Mouse (Mus musculus) cerebellum, postnatal 14 days (tissue): ENCODE results near the gene Mllt1.

Experiments
- DNase-seq, 2 experiments: peaks; one replicate each; pipeline ENCODE4 v3.0.0; 2021; ENCODE audit warnings: mixed read lengths in 2 of 2

The Mllt1 gene

DNA sequence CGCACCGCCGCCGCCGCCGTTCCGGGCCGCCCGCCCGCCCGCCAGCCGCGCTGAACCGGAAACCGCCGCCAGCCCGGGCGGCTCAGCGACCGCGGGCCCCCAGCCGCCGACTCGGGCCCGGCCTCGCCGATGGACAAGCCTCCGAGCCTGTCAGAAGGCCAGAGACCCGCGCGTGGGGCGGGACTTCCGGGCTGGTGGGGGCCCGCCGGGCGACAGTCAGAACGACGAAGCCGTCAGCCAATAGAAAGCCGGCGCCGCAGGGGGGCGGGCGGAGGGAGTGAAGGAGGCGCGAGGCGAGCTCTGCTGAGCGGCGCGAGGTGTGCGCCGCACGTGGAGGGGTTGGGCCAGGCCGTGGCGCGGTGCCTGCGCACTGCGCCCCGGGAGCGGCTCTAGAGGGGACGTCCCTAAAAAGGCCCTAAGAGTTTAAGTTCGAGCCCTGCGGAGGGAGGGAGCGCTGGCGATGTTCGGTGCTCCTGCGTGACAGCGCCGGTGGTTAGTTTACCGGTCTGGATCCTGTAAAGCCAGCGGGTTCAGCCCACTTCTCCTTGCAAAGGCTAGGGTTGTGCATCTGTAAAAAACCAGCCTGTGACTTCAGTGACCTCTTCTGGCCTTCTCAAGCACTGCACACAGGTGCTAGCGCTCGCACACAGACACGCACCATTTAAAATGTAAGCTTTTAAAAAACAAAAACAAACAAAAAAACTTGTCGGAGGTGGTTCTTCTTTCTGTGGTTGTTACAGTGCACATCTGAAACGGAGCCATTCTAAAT is at the start of gene Mllt1:
Gene Mllt1, minus strand, starts transcription at position 53 of the 769 bp plus-strand sequence.
- DNase-seq = peak; percentile 100

DNA sequence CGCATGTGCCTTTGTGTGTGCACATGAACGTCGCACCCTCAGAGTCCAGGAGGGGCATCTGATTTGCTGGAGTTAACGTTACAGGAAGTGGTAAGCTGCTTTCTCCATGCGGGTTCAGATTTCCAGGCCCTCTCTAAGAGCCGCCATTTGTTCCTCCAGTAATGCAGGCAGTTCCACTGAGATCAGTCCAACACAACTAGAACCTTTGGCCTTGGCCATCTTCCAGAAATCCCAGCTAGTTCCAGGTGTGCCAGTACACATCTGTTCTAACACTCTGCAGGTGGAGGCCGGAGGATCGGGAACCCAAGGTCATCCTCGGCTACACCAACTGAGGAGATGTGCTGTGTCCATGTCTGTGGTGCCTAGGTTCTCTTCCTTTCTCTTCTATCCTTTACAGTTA is 49.7 kb upstream of the Mllt1 start:
- no peak for DNase-seq

GRCm38 (mm10) chr17:56982013-56982412 is 46.8 kb upstream of the Mllt1 start, which contains the start of gene Acer1:
Gene Acer1 (minus strand): TSS chr17:56982126.
- DNase-seq = no peak

GRCm38 (mm10) chr17:56981049-56981448 is 45.8 kb upstream of the Mllt1 start:
- DNase-seq = no peak

- no peak for DNase-seq
Observed at GRCm38 (mm10) chr17:56979524-56979923, 44.3 kb upstream of the Mllt1 start.

- no peak for DNase-seq
Observed at GRCm38 (mm10) chr17:56976531-56977390, 41.5 kb upstream of the Mllt1 start.

GRCm38 (mm10) chr17:56975391-56975790 is 40.2 kb upstream of the Mllt1 start:
- DNase-seq = no peak

DNA sequence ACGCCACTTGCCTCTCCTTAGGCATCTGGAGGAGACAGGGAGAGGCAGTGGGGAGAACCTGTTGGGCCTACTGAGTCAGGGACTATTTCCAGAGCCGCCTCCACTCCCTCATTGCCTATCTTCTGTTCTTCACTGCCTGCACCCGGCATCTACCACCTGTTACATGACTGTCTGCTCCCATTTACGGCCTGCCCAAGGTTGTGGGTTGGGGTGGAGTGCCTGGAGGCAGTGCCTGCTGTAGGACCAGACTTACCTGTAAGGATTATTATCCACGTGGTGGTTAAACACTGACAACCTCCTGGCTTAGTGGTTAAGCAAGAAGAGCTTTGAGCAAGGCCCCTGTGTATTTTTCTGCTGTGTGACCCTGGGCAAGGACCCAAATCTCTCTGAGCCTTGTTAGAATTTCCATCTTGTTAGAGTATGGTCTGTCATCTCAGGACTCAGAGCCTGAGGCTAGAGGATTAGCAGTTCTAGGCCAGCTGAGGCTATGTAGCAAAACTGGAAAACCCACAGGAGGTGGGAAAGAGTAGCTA is 39.6 kb upstream of the Mllt1 start:
- no peak for DNase-seq

DNA sequence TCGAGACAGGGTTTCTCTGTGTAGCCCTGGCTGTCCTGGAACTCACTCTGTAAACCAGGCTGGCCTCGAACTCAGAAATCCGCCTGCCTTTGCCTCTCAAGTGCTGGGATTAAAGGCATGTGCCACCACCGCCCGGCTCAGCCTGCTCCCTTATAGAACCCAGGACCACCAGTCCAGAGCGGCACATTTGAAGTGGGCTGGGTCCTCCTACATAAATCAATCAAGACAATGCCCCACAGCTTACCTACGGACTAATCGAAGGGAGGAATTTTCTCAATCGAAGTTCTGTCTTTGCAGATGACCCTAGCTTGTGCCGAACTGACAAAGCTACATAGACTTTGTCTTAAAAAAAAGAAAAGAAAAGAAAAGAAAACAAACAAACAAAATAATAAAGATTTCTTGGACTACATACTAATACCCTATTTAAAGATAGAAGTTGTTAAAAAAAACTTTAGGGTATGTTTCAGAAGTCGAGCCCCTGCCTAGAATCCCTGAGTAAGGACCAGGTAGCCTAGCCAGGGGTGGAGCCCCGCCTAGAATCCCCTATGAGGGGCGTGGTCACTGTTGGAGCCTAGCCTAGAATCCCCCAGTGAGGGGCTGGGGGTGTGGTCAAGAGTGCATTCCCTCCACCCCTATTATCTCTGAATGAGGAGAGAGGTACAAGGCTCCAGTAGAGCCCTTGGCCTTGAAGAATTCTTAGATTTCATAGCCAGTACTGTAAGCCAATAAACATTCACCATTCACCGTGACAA is 38.9 kb upstream of the Mllt1 start:
- no peak for DNase-seq

- DNase-seq = peak; percentile 32 to 53
Observed at GRCm38 (mm10) chr17:56970081-56970480, 34.9 kb upstream of the Mllt1 start.

GRCm38 (mm10) chr17:56969321-56969720 is 34.1 kb upstream of the Mllt1 start:
- no peak for DNase-seq

DNA sequence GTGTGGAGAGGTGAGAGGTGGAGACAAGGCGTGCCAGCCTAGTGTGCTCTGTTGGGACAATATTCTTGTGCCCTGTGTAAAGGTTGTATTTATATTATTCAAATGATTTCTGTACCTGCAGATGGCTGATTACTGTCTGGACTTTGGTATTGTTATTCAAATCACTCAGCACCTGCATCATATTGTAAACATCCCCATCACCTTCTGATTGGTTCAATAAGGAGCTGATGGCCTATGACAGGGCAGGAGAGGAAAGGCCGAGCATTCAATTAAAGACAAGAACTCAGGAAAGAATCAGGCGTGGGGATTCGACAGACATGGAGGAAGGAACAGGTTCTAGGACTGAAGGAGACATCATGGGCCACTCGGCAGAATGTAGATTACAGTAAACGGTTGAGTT is 28.4 kb upstream of the Mllt1 start:
- DNase-seq = no peak

GRCm38 (mm10) chr17:56962642-56963405 is 27.6 kb upstream of the Mllt1 start:
- no peak for DNase-seq

- no peak for DNase-seq
Observed at GRCm38 (mm10) chr17:56961880-56962279, 26.7 kb upstream of the Mllt1 start.

DNA sequence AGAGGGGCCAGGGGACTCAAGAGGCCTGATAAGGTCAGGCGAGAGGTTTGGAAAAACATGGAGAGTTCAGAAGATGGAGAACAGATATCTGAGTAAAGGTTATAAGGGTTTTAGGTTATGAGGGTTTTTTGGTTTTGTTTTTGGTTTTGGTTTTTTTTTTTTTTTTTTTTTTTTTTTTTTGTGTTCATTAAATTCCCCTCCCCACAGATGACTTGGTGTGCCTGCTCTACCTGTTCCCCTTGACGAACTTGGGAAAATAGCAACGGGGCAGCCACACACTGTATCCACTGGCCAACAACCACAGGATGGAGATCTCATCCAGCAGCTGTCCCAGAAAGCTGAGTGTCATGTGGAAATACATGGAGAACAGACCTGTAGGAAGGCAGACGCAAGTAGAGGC is 23.5 kb upstream of the Mllt1 start:
- DNase-seq = no peak

- no peak for DNase-seq
Observed at GRCm38 (mm10) chr17:56957763-56958429, 22.7 kb upstream of the Mllt1 start.

- DNase-seq = no peak
Observed at GRCm38 (mm10) chr17:56954871-56955270, 19.7 kb upstream of the Mllt1 start.

GRCm38 (mm10) chr17:56952639-56953038 is 17.4 kb upstream of the Mllt1 start:
- no peak for DNase-seq

GRCm38 (mm10) chr17:56950915-56951314 is 15.7 kb upstream of the Mllt1 start:
- DNase-seq = peak; percentile 60 to 69

DNA sequence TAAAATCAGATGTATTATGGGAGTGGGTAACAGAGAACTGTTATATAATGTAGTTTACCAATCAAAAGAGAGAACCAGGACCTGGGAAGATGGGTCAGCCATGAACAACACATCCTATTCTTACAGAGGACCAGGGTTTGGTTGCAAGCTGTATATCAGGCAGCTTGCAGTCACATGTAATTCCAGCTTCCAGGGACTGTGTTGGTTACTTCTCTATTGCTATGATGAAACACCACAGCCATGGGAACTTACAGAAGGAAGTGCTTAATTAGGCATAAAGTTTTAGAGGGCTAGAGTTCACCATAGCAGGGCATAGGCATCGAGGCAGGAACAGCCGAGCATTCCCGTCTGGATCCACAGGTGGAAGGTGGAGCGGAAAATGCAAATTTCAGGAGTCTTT is 3.5 kb upstream of the Mllt1 start:
- DNase-seq = no peak

DNA sequence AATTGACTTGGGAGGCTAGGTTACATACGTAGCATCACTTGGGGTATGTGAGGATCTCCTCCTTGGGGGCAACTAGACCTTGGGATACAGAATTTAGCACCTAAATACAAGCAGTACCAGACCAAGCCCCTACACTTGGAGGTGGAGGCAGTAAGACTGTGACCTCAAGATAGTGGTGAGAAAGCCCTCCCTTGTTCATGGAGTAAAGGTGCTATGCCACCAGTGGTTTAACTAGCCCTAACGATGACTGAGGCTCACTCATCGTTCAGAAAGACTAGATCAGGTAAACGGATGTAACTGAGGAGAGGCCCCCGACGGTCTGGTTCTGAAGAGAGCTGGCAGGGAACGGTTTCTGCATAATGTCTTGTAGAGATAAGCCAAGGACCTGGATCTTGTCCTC is 1.5 kb upstream of the Mllt1 start:
- no peak for DNase-seq
